Mouse (Mus musculus): Measurements from ENCODE around the gene Slc35b1. TPM values are rescaled to one million over a fixed set of nuclear protein-coding genes. Genes with fewer than 3 reads are reported as not detected.

Slc35b1 gene
- polyA plus RNA-seq, 1 experiment from 2014 or later = 143 TPM

- ATAC-seq (replicated peaks) = no peak
Measured at GRCm38 (mm10) chr11:95368231-95368823, 16.2 kb upstream of the Slc35b1 start.

GRCm38 (mm10) chr11:95368871-95369270, 15.6 kb upstream of the Slc35b1 start:
- Histone ChIP-seq H3K27ac (no peak overlapping the region), H3K4me1 (no peaks in the 10 kb centered on the region), H3K9ac (no peak overlapping the region), H3K27me3 (replicated peaks) (no peaks in the 10 kb centered on the region), H3K9me3 (no peaks in the 10 kb centered on the region), H3K36me3 (replicated peaks) (no peaks in the 10 kb centered on the region), H3K4me3 (no peak overlapping the region), H3K4me2 (no peak overlapping the region)
- 97% methylated on average over 4 of the region's 4 CpGs for WGBS
- no peak for ATAC-seq (replicated peaks)

More at GRCm38 (mm10) chr11:95368231-95368823, 16.2 kb upstream of the Slc35b1 start:
- H3K9ac ChIP-seq = no peak overlapping the region
- no peak overlapping the region for H3K27ac ChIP-seq
- no peaks in the 10 kb centered on the region for H3K36me3 ChIP-seq (replicated peaks)
- 88% methylated on average over 8 of the region's 8 CpGs for WGBS
- no peak overlapping the region for H3K4me3 ChIP-seq
- H3K9me3 ChIP-seq = no peaks in the 10 kb centered on the region
- H3K27me3 ChIP-seq (replicated peaks) = no peaks in the 10 kb centered on the region
- H3K4me1 ChIP-seq = no peaks in the 10 kb centered on the region
- no peak overlapping the region for H3K4me2 ChIP-seq

GRCm38 (mm10) chr11:95369964-95370890, 14.3 kb upstream of the Slc35b1 start:
- H3K9me3 ChIP-seq = no peaks in the 10 kb centered on the region
- H3K4me1 ChIP-seq = no peaks in the 10 kb centered on the region
- no peak overlapping the region for H3K4me3 ChIP-seq
- no peaks in the 10 kb centered on the region for H3K36me3 ChIP-seq (replicated peaks)
- no peak for ATAC-seq (replicated peaks)
- no peak overlapping the region for H3K27ac ChIP-seq
- 67% methylated on average over 15 of the region's 15 CpGs for WGBS
- H3K27me3 ChIP-seq (replicated peaks) = no peaks in the 10 kb centered on the region
- no peak overlapping the region for H3K9ac ChIP-seq
- no peak overlapping the region for H3K4me2 ChIP-seq

- ATAC-seq (replicated peaks) = no peak
- no peak overlapping the region for H3K4me3 ChIP-seq
- H3K9ac ChIP-seq = no peak overlapping the region
- H3K36me3 ChIP-seq (replicated peaks) = no peaks in the 10 kb centered on the region
- 94% methylated on average over 7 of the region's 7 CpGs for WGBS
- no peak overlapping the region for H3K27ac ChIP-seq
- H3K9me3 ChIP-seq = no peaks in the 10 kb centered on the region
- no peaks in the 10 kb centered on the region for H3K4me1 ChIP-seq
- no peaks in the 10 kb centered on the region for H3K27me3 ChIP-seq (replicated peaks)
- H3K4me2 ChIP-seq = no peak overlapping the region
Measured at GRCm38 (mm10) chr11:95371182-95371581, 13.3 kb upstream of the Slc35b1 start.

- H3K4me1 ChIP-seq = no peaks in the 10 kb centered on the region
- WGBS = 81% methylated on average over 9 of the region's 9 CpGs
- H3K9me3 ChIP-seq = no peaks in the 10 kb centered on the region
Measured at GRCm38 (mm10) chr11:95378926-95379325, 5.6 kb upstream of the Slc35b1 start.

GRCm38 (mm10) chr11:95379552-95379951, 4.9 kb upstream of the Slc35b1 start:
- no peak overlapping the region for H3K4me2 ChIP-seq
- no peak overlapping the region for H3K4me3 ChIP-seq
- WGBS = 83% methylated on average over 5 of the region's 5 CpGs
- H3K9me3 ChIP-seq = no peaks in the 10 kb centered on the region
- H3K36me3 ChIP-seq (replicated peaks) = no peaks in the 10 kb centered on the region
- H3K27me3 ChIP-seq (replicated peaks) = no peaks in the 10 kb centered on the region
- ATAC-seq (replicated peaks) = no peak
- no peak overlapping the region for H3K9ac ChIP-seq
- H3K4me1 ChIP-seq = no peaks in the 10 kb centered on the region
- no peak overlapping the region for H3K27ac ChIP-seq

More at GRCm38 (mm10) chr11:95378926-95379325, 5.6 kb upstream of the Slc35b1 start:
- ATAC-seq (replicated peaks) = no peak
- Histone ChIP-seq H3K36me3 (replicated peaks) (no peaks in the 10 kb centered on the region), H3K9ac (no peak overlapping the region), H3K27me3 (replicated peaks) (no peaks in the 10 kb centered on the region), H3K4me2 (no peak overlapping the region), H3K4me3 (no peak overlapping the region), H3K27ac (no peak overlapping the region)

GRCm38 (mm10) chr11:95380711-95381110, 3.8 kb upstream of the Slc35b1 start:
- Histone ChIP-seq H3K9ac (no peak overlapping the region), H3K4me3 (no peak overlapping the region), H3K9me3 (no peaks in the 10 kb centered on the region), H3K27ac (no peak overlapping the region), H3K4me1 (peaks cover 4% of the 10 kb centered on the region), H3K4me2 (no peak overlapping the region), H3K36me3 (replicated peaks) (no peaks in the 10 kb centered on the region), H3K27me3 (replicated peaks) (no peaks in the 10 kb centered on the region)
- 93% methylated on average over 7 of the region's 7 CpGs for WGBS
- no peak for ATAC-seq (replicated peaks)

GRCm38 (mm10) chr11:95381146-95381545, 3.3 kb upstream of the Slc35b1 start:
- H3K27ac ChIP-seq = no peak overlapping the region
- H3K27me3 ChIP-seq (replicated peaks) = no peaks in the 10 kb centered on the region
- H3K36me3 ChIP-seq (replicated peaks) = no peaks in the 10 kb centered on the region
- H3K9ac ChIP-seq = no peak overlapping the region
- H3K9me3 ChIP-seq = no peaks in the 10 kb centered on the region
- no peak for ATAC-seq (replicated peaks)
- peaks cover 8% of the 10 kb centered on the region for H3K4me1 ChIP-seq
- 92% methylated on average over 1 of the region's 1 CpGs for WGBS
- no peak overlapping the region for H3K4me2 ChIP-seq
- no peak overlapping the region for H3K4me3 ChIP-seq

GRCm38 (mm10) chr11:95383331-95383986, 1.0 kb upstream of the Slc35b1 start:
- Histone ChIP-seq H3K9me3 (no peaks in the 10 kb centered on the region), H3K36me3 (replicated peaks) (peaks cover 16% of the 10 kb centered on the region; the same call in 1 of the 2 replicates), H3K4me3 (no peak overlapping the region), H3K27me3 (replicated peaks) (no peaks in the 10 kb centered on the region), H3K27ac (no peak overlapping the region), H3K4me2 (no peak overlapping the region), H3K9ac (no peak overlapping the region), H3K4me1 (peaks cover 19% of the 10 kb centered on the region)
- 85% methylated on average over 5 of the region's 5 CpGs for WGBS
- ATAC-seq (replicated peaks) = no peak

- Histone ChIP-seq H3K4me3 (peak overlapping the region; percentile 79), H3K9me3 (no peaks in the 10 kb centered on the region), H3K27ac (peak overlapping the region; percentile 63; the same call in 1 of the 2 replicates), H3K4me2 (peak overlapping the region; percentile 42), H3K27me3 (replicated peaks) (no peaks in the 10 kb centered on the region), H3K4me1 (peaks cover 19% of the 10 kb centered on the region), H3K36me3 (replicated peaks) (peaks cover 20% of the 10 kb centered on the region; the same call in 1 of the 2 replicates), H3K9ac (peak overlapping the region; percentile 28; the same call in 1 of the 2 replicates)
- ATAC-seq (replicated peaks) = no peak
- 41% methylated on average over 9 of the region's 9 CpGs for WGBS
Measured at GRCm38 (mm10) chr11:95384004-95384318, 531 bp upstream of the Slc35b1 start.

GRCm38 (mm10) chr11:95384973-95385320, 455 bp downstream of the Slc35b1 start:
- Histone ChIP-seq H3K27ac (peak overlapping the region; percentile 89), H3K4me1 (peaks cover 19% of the 10 kb centered on the region), H3K27me3 (replicated peaks) (no peaks in the 10 kb centered on the region), H3K36me3 (replicated peaks) (peaks cover 30% of the 10 kb centered on the region), H3K4me2 (peak overlapping the region; percentile 57), H3K9ac (peak overlapping the region; percentile 77), H3K9me3 (no peaks in the 10 kb centered on the region), H3K4me3 (peak overlapping the region; percentile 79)
- WGBS = 0% methylated on average over 14 of the region's 14 CpGs
- ATAC-seq (replicated peaks) = peak; percentile 58

GRCm38 (mm10) chr11:95387354-95387753, 2.9 kb downstream of the Slc35b1 start:
- Histone ChIP-seq H3K9ac (no peak overlapping the region), H3K4me2 (no peak overlapping the region), H3K27ac (no peak overlapping the region), H3K4me1 (peaks cover 22% of the 10 kb centered on the region), H3K9me3 (no peaks in the 10 kb centered on the region), H3K27me3 (replicated peaks) (no peaks in the 10 kb centered on the region), H3K4me3 (no peak overlapping the region), H3K36me3 (replicated peaks) (peaks cover 42% of the 10 kb centered on the region)
- 85% methylated on average over 7 of the region's 7 CpGs for WGBS
- no peak for ATAC-seq (replicated peaks)
